Mouse (Mus musculus) gastrocnemius, postnatal 10 days (tissue): ENCODE data around the gene BC049352. TPM values are rescaled to one million over a fixed set of nuclear protein-coding genes. Genes with fewer than 3 reads are reported as not detected.
A peak's percentile ranks its signal among the peaks of the same experiment; 100 is the strongest.

ENCODE experiments used
- DNase-seq: peaks from one replicate; pipeline ENCODE4 v3.0.0; 2021; ENCODE audit warnings: mixed read lengths
- microRNA-seq, 2 experiments: library from miRNA; unstranded; fragments of <30 nt; microRNA quantifications; one replicate each; pipeline ENCODE4 v1.2.0; 2021
- total RNA-seq, 2 experiments: library from RNA; stranded (reverse); gene quantifications; 2 replicates each; pipeline ENCODE4 v1.2.3; 2021

Gene BC049352
- total RNA-seq, 2 experiments from 2014 or later: not detected

DNA sequence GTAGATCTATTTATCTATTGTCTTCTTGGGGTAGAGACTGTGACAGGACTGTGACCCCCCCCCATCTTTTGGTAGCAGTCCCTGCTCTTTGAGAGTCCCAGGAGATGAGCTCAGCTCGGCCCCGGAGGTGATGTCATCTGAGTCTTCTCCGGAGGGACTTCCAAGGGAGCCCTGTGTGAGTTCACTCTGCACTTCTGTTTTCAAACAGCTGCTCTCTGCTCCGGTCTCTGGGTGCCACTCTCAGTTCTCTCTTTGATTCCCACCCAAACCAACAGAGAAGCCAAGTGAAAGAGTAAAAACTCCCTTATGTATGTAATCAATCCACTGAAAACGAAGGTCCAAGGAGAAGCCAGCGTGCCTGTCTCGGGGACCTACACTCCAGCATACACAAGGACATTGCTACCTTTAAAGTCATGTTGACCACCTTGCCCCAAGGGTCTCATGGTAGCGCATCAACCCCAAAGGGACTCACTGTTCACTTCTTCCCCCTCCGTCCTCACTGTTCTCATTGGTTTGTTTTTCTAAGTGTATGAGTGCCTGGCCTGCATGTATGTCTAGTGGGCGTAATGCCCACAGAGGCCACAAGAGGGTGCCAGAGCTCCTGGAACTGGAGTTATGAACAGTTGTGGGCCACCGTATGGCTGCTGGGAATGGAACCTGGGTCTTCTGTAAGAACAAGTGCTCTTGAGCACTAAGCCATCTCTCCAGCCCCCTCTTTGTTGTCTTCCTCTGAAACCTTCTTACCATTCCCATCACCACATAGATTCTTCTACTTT lies 117.6 kb downstream of the BC049352 start:
- DNase-seq: peak; percentile 36

Small RNA genes lying within 50 kb of the gene (microRNA-seq; reads per million reads assigned to microRNA genes)
- gene Mir7086: 0 reads per million in 2 experiments

Other genes starting within 250 kb of the BC049352 start
- gene Ube4a, start 216.4 kb upstream of the BC049352 start, total RNA-seq: 10 to 100 TPM; 30.5 to 34.3 TPM
- gene Cd3g, start 201.6 kb upstream of the BC049352 start, total RNA-seq: not detected
- gene Cd3d, start 200.2 kb upstream of the BC049352 start, total RNA-seq: under 1 TPM in 1 of 2 experiments, not detected in 1; 0.32 TPM
- not detected for gene Cd3e, start 172.4 kb upstream of the BC049352 start, total RNA-seq
- under 1 TPM; 0.23 to 0.25 TPM for gene Mpzl2, start 142.2 kb upstream of the BC049352 start, total RNA-seq
- 1 to 10 TPM; 1.3 to 2.0 TPM for gene Mpzl3, start 126.8 kb upstream of the BC049352 start, total RNA-seq
- under 1 TPM; 0.27 to 0.42 TPM for gene Jaml, start 102.8 kb upstream of the BC049352 start, total RNA-seq
- gene Scn2b, start 64.2 kb upstream of the BC049352 start, total RNA-seq: 1 to 10 TPM; 1.8 to 2.2 TPM
- gene Scn4b, start 43.6 kb upstream of the BC049352 start, total RNA-seq: 10 to 100 TPM; 72.8 to 79.1 TPM
- gene Tmprss4, start 22.1 kb downstream of the BC049352 start, total RNA-seq: not detected
- gene Il10ra, start 87.1 kb downstream of the BC049352 start, total RNA-seq: 1 to 10 TPM in 1 of 2 experiments, under 1 TPM in 1; 0.80 to 1.0 TPM
- gene Tmprss13, start 137.1 kb downstream of the BC049352 start, total RNA-seq: under 1 TPM; 0.07 to 0.19 TPM
- gene Fxyd6, start 188.2 kb downstream of the BC049352 start, total RNA-seq: 10 to 100 TPM; 61.2 to 65.6 TPM
- 1 to 10 TPM; 1.4 to 1.6 TPM for gene Fxyd2, start 217.7 kb downstream of the BC049352 start, total RNA-seq
- under 1 TPM; 0.19 to 0.68 TPM for gene Dscaml1, start 244.6 kb downstream of the BC049352 start, total RNA-seq